Mouse (Mus musculus): ENCODE results near the gene Sptbn4.

The Sptbn4 gene

DNA sequence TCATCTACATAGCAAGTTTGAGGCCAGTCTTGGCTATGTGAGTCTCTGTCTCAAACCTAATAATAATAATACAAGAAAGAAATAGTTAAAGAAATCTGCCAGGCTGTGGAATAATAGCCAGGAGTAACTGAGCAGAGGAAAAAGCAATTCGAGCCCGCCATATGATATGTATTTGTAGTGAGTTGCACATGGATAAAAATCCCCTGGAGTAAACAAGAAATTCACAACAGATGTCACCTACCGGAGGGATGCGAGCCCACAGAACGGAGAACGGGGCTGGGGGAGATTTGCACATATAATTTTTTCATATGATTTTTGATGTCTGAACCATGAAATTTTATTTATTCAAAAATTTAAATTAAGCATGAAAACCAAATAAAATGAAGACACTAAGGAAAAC is 67.7 kb downstream of the Sptbn4 start:
- no peak for DNase-seq

DNA sequence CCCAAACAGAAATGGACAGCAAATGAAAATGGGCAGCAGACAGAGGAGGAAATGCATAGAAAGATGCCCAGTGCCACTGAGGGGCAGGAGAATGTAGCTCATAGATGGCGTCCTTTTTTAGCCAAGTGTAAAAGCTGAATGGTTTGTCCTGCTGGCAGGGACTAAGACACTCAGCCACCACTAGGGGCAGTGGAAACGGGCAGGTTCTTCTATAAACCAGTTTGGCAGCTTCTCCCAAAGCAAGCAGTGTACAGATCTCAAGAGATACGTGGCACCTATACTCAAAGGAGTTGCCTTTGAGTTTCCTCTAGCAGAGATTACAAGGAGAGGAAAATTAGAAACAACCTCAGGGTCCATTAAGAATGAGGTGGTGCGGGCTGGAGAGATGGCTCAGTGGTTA is 69.1 kb downstream of the Sptbn4 start:
- peak; percentile 53 for DNase-seq

DNA sequence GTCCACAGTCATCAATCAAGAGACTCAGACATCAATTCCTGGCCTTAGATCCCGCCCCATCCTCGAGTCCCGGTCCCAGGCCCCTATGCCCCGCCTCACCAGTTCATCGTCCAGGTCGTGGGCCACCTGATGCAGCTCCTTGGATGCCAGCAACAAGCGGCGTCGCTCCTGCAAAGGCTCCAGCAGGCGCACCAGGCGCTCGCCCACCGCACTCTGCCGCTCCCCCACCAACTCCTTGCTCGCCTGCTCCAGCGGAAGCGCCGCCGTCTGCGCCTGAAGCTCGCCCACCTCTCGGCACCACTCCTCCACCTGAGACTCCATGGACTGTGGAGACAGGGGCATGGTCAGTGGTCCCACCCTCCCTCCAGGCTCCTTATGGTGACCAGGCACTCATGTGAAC is 72.2 kb downstream of the Sptbn4 start:
- DNase-seq: no peak

DNA sequence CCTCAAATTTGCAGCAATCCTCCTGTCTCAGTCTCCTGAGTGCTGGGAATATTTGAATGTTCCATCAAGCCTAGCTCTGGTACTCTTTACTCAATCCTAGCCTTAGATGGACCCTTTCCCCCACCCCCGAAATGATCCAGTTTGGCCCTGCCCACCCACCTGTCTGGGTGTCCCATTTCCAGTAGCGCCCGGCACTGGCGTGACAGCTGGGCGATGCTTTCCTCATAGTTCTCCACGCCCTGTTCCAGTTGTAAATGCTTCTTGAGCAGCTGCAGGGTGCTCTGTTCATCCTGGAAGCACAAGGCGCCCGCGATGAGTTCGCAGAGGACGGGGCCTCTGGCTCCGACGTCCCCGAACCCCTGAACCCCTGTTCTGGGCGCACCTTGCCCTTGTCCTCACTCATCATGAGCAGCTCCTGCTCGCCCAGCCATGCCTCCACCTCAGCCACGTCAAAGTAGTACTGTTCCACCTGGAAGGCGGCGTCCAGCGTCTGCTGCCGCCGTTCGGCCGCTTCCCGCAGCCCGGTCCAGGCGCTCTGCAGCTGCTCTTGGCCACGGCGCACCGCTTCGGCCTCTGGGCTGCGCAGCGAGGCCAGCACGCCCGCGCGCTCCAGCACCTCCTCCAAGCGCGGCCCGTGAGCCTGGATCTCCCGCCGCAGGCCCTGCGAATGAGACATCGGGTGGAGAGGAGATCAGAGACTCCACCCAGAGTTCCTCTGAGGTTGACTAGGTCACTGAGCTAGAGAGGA is 75.6 kb downstream of the Sptbn4 start:
- no peak for DNase-seq

DNA sequence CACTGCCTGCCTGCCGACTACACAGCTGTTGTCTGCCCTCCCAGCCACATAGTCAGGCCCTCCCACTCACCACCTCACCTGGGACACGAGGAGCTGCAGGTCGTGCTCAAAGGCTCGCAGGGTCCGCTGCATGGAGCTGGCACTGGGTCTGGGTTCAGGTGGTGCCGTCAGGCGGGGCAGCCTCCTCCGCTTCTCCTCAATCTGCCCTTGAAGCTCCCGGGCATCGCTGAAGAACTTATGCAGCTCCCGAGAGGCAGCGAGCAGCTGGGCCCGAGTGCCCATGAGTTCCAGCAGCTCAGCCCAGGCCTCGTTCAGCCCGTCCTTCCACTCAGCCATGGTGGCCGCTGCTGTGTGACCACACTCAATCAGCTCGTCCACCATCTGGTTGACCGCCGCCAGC is 78.4 kb downstream of the Sptbn4 start:
- DNase-seq: no peak

DNA sequence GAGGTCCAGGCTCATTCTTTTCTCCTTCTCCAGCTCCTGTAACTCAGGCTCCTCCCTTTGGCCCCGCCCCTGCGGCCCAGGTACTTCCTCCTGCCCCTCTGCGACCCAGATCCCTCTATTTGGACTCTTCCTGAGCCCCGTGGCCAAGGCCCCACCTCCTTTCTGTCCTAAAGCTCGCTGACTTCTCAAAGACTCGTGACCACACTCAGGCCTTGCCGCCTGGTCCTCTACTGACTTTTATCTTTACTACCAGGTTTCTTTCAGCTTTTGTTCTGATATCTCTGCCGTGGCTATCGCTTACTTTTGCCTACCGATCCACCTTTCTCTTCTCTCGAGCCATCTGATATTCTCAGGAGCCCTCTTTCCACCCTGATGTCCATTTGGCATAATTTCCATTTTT is 79.5 kb downstream of the Sptbn4 start:
- DNase-seq: no peak

DNA sequence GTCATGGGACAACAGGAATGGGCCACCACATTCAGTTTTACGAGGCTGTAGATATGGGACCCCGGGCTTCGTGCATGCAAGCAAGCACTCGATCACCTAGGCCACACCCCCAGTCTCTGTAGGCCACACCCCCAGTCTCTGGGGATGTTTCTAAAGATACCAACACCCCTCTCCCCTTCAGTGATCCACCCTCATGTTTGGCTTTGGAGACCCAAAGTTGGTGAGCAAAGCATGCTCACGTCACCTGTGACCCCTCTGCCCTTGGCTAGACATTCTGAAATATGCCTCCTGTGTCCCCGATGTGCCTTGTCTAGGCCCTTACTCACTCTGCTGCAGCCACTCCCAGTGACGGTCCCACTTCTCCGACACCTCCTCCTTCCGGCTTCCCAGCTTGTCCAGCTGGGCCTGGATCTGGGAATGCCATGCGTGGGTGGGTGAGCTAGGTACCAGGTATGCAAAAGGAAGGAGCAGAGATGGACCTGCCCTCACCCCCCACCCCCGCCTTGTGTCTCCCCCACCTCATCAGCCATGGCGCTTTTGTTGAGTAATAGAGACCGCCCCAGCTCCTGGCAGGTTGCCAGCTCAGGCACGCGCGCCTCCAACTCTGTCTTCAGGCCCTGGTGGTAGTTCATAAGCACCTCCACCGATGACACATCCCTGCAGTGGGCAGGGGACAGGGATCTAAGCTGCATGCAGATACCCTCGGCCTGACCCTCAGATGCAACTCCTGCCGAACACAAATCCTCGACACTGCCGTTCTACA is 81.2 kb downstream of the Sptbn4 start:
- no peak for DNase-seq

DNA sequence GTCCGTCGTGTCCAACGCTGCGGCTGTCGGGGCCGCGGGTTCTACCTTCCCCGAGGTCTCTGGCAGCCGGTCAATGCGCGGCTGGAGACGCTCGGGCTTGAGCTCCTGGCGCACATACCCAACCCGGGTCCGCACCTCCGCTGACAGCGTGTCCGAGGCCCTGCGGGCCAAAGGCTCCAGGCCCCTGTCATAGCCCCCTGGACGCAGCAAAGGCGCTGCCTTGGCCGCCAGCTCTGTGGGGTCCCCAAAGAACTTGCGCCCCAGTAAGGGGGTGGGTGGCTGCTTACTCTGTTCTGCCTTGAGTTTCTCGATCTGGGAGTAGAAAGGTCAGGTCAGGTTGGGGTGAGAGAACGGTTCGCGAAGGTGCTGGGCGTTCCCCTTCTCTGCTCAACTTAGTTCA is 83.1 kb downstream of the Sptbn4 start:
- DNase-seq: no peak

DNA sequence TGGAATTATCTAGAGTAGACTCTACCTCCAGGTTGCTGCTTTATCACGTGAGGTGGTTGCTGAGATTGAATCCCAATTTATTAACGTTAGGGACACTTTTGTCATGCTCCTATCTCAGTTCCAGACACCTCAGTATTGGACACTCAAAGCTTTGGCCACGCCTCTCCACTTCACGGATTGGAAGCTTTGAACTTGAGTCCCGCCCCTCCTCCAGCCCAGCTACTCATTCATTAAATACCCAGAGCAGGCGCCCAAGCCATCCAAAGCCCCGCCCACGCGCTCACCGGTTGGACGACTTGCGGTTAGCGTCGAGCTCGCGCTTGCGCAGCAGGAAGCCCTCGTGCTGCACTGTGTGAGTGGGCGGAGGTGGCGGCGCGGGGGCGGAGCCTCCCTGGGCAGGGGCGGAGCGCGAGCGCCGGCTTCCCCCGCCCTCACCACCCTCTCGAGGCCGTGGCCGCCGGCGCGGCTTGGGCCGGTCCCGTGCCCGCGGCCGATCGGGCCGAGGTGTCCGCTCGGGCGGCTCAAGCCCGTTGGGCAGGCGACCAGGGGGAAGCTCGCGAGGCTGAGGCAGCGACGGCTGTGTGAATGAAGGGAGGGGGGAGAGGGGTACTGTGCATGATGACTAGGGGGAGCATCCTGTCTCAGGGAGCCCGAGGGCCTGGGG is 86.1 kb downstream of the Sptbn4 start:
- DNase-seq: peak; percentile 100

DNA sequence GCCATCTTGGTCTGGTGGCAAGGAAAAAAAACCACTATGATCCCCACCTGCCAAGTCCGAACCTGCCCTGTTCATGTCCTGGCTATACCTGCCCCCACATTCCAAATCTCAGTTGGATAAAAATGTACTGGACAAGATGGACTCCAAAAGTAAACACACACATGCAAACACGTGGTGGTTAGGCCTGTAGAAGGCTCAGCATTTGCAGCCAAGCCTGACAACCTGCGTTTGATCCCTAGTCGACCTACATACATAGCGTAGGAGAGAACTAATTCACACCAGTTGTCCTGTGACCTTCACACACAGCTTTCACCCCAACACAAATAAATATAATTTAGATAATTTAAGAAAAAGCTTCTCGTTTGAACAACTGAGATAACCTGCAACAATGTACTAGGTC is 86.7 kb downstream of the Sptbn4 start:
- DNase-seq: no peak

DNA sequence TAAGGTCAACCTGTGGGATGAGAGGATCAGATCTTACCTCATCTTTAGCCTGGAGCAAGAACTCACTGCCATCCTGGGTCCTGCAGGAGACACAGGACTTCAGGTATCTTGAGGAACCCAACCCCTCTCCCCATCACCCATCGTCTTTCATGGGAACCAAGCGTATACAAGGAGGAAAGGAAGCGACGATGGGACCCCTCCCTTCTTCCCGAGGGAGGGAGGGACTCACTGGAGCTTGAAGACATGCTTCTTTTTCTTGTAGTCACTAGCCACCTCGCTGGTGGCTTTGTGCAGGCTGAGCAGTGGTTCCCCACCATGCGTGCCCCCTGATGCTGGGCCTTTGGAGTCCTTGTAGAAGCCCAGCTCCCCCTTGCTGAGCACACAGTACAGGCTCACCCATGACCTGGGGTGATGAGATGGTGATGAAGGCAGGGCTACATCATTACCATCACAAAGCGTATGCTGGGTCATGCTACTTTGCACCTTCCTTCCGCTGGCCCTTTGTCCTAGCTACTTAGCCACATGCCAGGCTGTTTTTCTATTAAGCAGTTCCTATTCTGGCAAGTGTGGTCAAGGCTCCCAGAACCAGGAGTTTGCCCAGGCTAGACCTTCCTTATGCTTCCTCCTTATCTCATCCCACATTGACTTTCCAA is 87.7 kb downstream of the Sptbn4 start:
- DNase-seq: no peak

DNA sequence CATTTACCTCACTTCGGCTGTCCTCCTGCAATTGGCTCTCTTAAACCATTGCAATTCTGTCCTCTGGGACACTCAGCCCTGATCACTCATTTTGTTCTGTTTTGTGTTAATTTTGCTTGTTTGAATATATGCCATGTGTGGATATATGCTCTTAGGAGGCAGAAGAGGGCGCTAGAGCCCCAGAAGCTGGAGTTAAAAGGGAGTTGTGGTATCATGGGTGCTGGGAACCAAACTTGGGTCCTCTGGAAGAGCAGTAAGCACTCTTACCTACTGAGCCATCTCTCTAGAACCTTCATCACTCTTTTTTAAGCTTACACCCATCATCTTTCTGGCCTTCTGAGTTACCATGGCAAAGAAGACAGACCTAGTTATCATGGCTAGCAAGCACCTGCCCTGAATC is 88.3 kb downstream of the Sptbn4 start:
- no peak for DNase-seq

DNA sequence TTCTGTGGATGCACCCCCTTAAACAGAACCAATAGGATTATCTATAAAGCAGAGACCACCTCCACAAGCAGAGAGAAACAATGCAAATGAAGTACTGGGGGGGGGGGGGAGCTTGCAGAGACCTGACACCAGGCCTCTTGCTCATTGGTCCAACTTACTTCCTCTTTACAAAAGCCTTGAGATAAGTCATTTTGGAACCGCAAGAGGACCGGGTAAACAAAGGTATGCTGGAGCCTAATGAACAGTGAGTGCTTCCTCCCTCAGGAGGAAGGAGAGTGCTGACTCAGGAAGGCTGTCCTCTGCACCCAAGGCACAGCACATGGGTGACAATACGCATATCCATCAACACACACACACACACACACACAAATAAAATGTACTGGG is 89.9 kb downstream of the Sptbn4 start:
- no peak for DNase-seq

DNA sequence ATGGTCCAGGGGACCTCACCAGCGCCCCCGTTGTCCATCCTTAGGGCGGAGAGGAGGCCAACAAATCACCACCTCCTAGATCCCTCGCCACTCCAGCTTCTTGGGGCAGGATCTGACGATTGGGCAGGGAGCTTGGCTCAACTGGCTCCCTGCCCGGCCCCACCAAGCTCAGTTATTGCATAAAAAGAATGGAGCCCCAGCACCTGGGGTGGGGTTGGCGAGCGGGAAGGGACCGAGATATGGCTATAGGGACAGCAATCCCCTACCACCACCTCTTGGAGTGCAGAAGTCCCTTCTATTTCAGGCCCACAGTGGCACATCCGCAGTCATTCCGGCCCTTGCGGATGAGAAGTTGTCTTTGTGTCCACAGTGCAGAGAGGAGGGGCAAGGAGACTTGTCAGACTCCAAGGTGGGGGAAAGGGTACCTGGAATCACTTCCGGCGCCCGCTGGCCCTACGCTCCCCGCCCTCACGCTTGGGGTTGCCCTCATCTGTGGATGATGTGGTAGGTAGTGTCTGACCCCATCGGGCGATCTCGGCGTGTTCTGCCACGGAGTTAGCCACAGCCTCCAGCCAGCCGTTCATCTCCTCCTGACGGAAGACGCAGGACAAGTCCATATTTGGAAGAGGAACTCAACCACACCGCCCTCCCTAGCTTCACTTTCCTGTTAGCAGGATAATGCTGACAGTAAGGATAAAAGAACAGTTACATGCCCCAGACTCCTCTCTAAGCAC is 90.5 kb downstream of the Sptbn4 start, which contains the start of gene Gm20479:
Gm20479 (minus strand) TSS at position 559 of the 734 bp plus-strand sequence.
- peak; percentile 57 for DNase-seq

DNA sequence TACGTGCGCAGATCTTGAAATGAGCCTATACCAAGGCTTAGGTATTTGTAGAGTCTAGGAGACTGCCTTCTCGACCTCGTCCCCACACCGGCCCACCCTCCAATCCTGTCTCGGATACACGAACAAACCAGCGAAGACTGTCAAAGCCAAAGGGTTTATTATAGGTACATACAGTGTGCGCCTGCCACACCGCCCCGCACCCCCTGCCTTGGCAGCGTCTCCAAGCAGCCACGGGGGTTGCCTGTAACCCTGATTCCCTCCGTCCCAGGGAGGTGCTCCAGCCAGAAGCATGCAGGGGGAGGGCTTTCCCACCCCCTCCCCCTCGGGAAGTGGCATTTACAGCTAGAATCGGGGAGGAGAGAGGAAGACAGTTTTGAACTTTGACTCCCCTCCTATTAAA is 91.2 kb downstream of the Sptbn4 start:
- peak; percentile 72 for DNase-seq

DNA sequence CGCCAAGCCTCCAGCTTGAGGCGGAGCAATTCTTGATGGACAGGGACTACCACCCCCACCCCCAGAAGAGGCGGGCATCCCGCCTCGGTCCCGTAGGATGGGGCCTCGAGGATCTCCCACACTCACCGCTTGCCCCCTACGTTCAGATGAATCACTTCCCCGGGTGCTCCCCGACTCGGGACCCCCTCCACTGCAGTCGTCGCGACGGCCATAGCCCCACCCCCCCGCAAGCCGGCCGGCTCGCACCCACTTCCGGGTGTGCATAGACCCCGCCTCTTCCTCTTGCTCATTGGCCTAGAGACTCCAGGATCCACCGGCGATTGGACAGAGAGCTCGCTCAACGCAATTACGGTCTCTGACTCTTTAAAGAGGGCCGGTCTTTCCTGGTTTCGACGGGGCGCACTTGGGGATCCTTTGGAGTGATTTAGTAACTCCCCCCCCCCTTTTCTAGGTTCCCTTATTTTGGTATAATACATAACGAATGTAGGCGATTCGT is 91.7 kb downstream of the Sptbn4 start, which contains the start of gene Shkbp1:
Shkbp1 (minus strand) TSS at position 275 of the 496 bp plus-strand sequence.
- DNase-seq: peak; percentile 94

DNA sequence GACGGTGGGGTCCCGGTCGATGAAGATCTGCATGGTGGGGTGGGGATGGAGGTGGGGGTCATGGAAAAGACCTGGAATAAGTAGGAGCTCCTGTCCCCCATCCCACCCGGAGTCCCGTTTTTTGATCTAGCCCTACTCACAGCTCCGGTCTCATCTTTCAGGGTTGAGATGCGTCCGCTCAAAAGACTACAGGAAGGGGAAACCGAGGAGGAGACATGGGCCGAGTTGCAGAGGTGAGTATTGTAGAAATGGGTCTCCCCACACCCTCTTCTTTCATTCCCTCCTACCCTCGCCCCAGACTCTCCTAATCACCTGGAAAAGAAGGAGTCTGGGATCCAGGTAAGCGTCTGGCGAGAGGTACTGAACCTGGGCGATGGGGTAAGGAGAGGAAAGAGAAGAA is 92.2 kb downstream of the Sptbn4 start:
- no peak for DNase-seq

DNA sequence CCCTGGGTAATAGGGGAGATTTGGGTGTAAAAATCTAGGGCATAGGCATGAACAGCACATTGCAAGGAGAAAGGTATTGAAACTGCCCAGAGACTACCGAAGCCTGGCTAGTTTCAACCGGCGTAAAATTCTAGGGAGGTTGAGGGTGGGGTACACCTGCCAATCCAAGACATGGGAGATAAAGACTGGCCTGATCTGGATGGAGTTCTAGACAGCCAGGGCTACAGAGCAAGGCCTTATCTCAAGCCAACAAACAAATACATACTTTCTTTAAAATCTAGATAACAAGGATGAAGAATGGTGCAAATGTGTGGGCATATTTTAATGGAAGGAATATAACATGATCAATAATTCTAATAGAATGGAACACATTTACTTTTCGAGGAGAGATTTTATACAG is 92.7 kb downstream of the Sptbn4 start:
- no peak for DNase-seq

DNA sequence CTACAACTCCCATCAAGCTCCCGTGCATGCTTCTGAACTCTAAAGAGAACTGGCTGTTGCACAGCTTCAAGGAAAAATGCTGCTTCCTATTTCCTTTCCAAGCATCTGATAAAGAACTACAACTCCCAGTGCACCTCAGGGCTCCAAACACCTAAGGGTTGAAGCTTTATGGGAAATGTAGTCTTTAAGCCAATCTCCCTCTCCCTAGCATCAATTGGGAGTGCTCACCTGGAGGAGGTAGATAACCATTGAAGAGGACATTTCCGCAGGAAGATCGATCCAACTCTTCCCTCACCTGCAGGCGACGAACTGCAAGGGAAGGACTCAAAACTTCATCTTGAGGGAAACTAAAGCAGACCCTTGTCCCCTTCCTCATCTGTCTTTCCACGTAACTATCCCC is 93.3 kb downstream of the Sptbn4 start:
- DNase-seq: peak; percentile 70

DNA sequence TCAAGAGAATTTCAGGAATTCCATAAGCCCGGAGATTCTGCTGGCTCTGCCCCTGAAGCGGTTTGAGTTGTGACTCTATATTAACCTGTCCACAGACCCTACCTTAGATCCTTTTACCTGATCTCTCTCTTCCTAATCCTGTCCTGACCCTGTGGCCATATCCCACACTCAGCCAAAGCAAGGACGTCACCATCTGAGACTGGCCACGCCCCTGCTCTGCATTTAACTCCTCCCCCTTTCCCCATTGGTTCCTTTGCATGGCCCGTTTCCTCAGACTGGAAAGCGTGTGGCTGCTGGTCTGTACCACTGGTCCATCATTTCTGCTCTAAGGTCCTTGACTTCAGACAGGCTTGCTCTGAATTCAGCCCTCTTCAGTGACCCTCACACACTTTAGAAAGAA is 102.0 kb downstream of the Sptbn4 start:
- no peak for DNase-seq

DNA sequence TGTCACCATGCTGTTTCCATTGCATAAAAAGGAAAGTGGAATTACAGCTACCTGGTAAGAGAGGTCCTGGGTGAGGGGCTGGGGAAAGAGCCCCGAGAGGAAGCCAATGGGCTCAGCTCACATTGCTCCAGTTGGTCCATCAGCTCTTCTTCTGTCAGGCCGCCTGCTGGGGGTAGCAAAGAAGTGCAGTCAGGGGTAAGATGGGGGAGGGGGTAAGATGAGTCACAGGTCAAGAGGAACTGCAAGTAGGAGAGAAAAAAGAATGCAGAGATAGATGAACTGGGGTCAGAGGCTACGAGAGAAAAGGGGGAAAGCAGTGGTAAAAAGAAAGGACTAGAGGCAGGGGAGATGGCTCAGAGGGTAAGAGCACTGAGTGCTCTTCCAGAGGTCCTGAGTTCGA is 104.9 kb downstream of the Sptbn4 start:
- no peak for DNase-seq

DNA sequence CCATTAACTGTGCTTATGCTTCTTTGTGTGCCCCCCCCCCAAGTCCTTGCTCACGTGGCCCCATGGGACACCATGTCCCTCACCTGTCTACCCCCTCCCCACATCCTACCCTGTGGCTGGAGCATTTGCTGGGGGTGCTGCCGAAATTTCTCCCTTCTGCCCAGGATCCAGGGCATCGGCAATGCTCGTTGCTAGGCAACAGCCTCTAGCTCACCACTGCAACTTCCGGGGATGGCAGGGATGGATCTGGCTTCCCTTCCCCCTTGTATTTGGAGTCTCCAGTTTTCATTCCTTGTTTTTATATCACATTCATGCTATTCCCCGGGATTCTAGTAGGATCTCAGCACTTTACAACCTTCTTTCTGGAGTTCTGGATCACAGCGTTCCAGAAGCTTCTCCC is 108.0 kb downstream of the Sptbn4 start:
- no peak for DNase-seq

Measured in kidney, postnatal 14 days (tissue).